ENCODE assay signal across 8 mouse cellular contexts in genomic region chr16:94816391-94816790, GRCm38 (mm10).
A peak's percentile ranks its signal among the peaks of the same experiment; 100 is the strongest.
DNase-seq lines count a peak whose midpoint lies in the region; ATAC-seq lines count a peak whose summit lies in the region.

No protein-coding gene starts in this region.

- WGBS in kidney, embryonic 15.5 days, result 25% methylated on average over 6 of the region's 6 CpGs

- no peaks in the 10 kb centered on the region for H3K4me1 ChIP-seq in kidney, embryonic 15.5 days

- H3K9ac ChIP-seq in kidney, embryonic 15.5 days, result no peak overlapping the region

- H3K36me3 ChIP-seq in kidney, embryonic 15.5 days, result no peaks in the 10 kb centered on the region

- ATAC-seq in kidney, embryonic 15.5 days (replicated peaks; ENCODE audit: low FRiP score), result 0 out of 2 replicates have a peak, but pooled peaks have one; percentile 33
- peak; percentile 64; the same call in 1 of the 2 replicates for ATAC-seq in megakaryocyte, adult 5-6 weeks (ENCODE audit: poor library complexity, severe bottlenecking)

- no peak overlapping the region for H3K27ac ChIP-seq in kidney, embryonic 15.5 days

- peaks cover 10% of the 10 kb centered on the region for H3K9me3 ChIP-seq in kidney, embryonic 15.5 days (replicated peaks)

- no peak overlapping the region for H3K4me3 ChIP-seq in kidney, embryonic 15.5 days (replicated peaks)

- no peak overlapping the region for H3K4me2 ChIP-seq in kidney, embryonic 15.5 days

- peak; percentile 33 for DNase-seq in adrenal gland, postnatal 10 days
- no peak for DNase-seq in adrenal gland, adult 18-20 months (ENCODE audit: low spot score in 2 of 2)
- peak; percentile 53 for DNase-seq in right cerebral cortex, adult 18-20 months
- DNase-seq in right cerebral cortex, postnatal 36 days (ENCODE audit: low spot score in 2 of 2), result no peak
- DNase-seq in embryo, embryonic 11 days, result peak; percentile 71
- no peak for DNase-seq in spleen, postnatal 4 days (ENCODE audit: low spot score in 2 of 2)

- H3K27me3 ChIP-seq in kidney, embryonic 15.5 days, result no peaks in the 10 kb centered on the region

Comparison
In these comparisons a context has a peak if more than half of its experiments do, and no peak if none do; other contexts are left out.
1. DNase-seq: peak in adrenal gland, postnatal 10 days (single experiment), right cerebral cortex, adult 18-20 months (single experiment) and embryo, embryonic 11 days (single experiment); none in adrenal gland, adult 18-20 months (0 of 2), right cerebral cortex, postnatal 36 days (0 of 2) and spleen, postnatal 4 days (0 of 2).